33 mouse cellular contexts compared by ENCODE assay signal in the genomic region with DNA sequence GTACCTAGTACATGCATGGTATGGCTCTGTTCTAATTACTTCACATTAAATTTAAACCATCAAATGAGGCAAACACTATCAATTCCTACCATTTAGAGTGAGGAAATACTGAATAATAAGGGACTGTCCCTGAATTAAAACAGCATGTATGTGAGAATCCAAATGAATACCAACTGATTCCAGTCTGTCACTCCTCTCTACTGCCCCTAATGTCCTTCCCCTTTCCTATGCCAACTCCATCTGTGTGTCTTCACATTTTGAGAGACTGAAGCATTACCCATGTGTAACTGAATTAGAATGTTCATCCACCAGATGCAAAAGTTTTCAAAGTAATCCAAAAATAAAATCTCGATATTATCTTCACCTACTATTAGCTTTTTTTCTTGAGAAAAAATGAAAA.
"Had no signal": no experiment of that assay in that cellular context is flagged by ENCODE, and none has a peak within 500 bp of the region (broad histone marks: within the 10 kb centered on the region; RNA-seq: fewer than 3 reads in every experiment).

No protein-coding gene starts in this region.

- H3K9ac ChIP-seq: heart, embryonic 13.5 days; heart, embryonic 15.5 days; hindbrain, embryonic 12.5 days; hindbrain, embryonic 13.5 days; hindbrain, embryonic 14.5 days; hindbrain, embryonic 15.5 days; intestine, embryonic 15.5 days; kidney, embryonic 15.5 days had no signal

- H3K36me3 ChIP-seq: heart, embryonic 13.5 days; heart, embryonic 15.5 days; hindbrain, embryonic 10.5 days; hindbrain, embryonic 12.5 days; hindbrain, embryonic 13.5 days; hindbrain, embryonic 15.5 days; intestine, embryonic 15.5 days; kidney, embryonic 15.5 days had no signal

- DNase-seq: heart, postnatal 10 days; heart, postnatal 14 days; heart, postnatal 36 days; heart, postnatal 4 days; kidney, adult 11 months; kidney, adult 18-20 months; kidney, adult 2 months; kidney, adult 8-10 months; kidney, adult 9 months; kidney, postnatal 10 days; kidney, postnatal 14 days; kidney, postnatal 25 days; kidney, postnatal 36 days; kidney, postnatal 4 days; layer of hippocampus, adult 9-11 months; layer of hippocampus, postnatal 36 days had no signal

- H3K4me2 ChIP-seq: heart, embryonic 13.5 days; heart, embryonic 15.5 days; hindbrain, embryonic 12.5 days; hindbrain, embryonic 13.5 days; hindbrain, embryonic 14.5 days; hindbrain, embryonic 15.5 days; intestine, embryonic 15.5 days; kidney, embryonic 15.5 days had no signal

- H3K4me3 ChIP-seq: heart, embryonic 13.5 days; heart, embryonic 15.5 days; hindbrain, embryonic 10.5 days; hindbrain, embryonic 12.5 days; hindbrain, embryonic 13.5 days; hindbrain, embryonic 15.5 days; intestine, embryonic 15.5 days; kidney, embryonic 15.5 days; layer of hippocampus, adult 2 months; left cerebral cortex, adult 2 months had no signal

- H3K27me3 ChIP-seq: heart, embryonic 13.5 days; heart, embryonic 15.5 days; hindbrain, embryonic 12.5 days; hindbrain, embryonic 13.5 days; hindbrain, embryonic 15.5 days; intestine, embryonic 15.5 days; kidney, embryonic 15.5 days had no signal

- H3K4me1 ChIP-seq: heart, embryonic 13.5 days; heart, embryonic 15.5 days; hindbrain, embryonic 10.5 days; hindbrain, embryonic 12.5 days; hindbrain, embryonic 13.5 days; hindbrain, embryonic 15.5 days; intestine, embryonic 15.5 days; kidney, embryonic 15.5 days had no signal

- ATAC-seq: hindbrain, embryonic 16.5 days; hindbrain, postnatal 0 days; inflammation-experienced regulatory T-cells, adult 6 months; intestine, embryonic 15.5 days; intestine, embryonic 16.5 days; intestine, postnatal 0 days had no signal

- H3K27ac ChIP-seq: heart, embryonic 13.5 days; heart, embryonic 15.5 days; hindbrain, embryonic 10.5 days; hindbrain, embryonic 12.5 days; hindbrain, embryonic 13.5 days; hindbrain, embryonic 14.5 days; hindbrain, embryonic 15.5 days; hindbrain, postnatal 0 days; intestine, embryonic 15.5 days; kidney, embryonic 15.5 days; kidney, postnatal 0 days; layer of hippocampus, adult 2 months; left cerebral cortex, adult 2 months had no signal

- H3K9me3 ChIP-seq: heart, embryonic 13.5 days; hindbrain, embryonic 10.5 days; hindbrain, embryonic 12.5 days; hindbrain, embryonic 13.5 days; hindbrain, embryonic 15.5 days; intestine, embryonic 15.5 days; kidney, embryonic 15.5 days had no signal
